Mouse (Mus musculus) frontal cortex, postnatal 36 days (tissue): ENCODE measurements around the gene Olfr1253.

Experiments used
- DNase-seq, 2 experiments: peaks; one replicate each; pipeline ENCODE4 v3.0.0; 2022; ENCODE audit warnings: low spot score in 2 of 2

The Olfr1253 gene

GRCm38 (mm10) chr2:89756990-89757389, at the start of gene Olfr1253:
Gene Olfr1253, minus strand, starts transcription at chr2:89757090.
- no peak for DNase-seq

GRCm38 (mm10) chr2:89799583-89799982, 42.7 kb upstream of the Olfr1253 start:
- DNase-seq = peak in 1 of 2 experiments; percentile 2

- DNase-seq = no peak
Measured at GRCm38 (mm10) chr2:89793519-89793918, 36.6 kb upstream of the Olfr1253 start, which contains the start of gene Olfr1254. Gene Olfr1254, minus strand, starts transcription at chr2:89793619.

- no peak for DNase-seq
Measured at GRCm38 (mm10) chr2:89724912-89725311, 32.0 kb downstream of the Olfr1253 start, which contains the start of gene Olfr1252. Gene Olfr1252, minus strand, starts transcription at chr2:89725012.
